Mouse (Mus musculus): Measurements from ENCODE around the gene Lrrc10.

DNA sequence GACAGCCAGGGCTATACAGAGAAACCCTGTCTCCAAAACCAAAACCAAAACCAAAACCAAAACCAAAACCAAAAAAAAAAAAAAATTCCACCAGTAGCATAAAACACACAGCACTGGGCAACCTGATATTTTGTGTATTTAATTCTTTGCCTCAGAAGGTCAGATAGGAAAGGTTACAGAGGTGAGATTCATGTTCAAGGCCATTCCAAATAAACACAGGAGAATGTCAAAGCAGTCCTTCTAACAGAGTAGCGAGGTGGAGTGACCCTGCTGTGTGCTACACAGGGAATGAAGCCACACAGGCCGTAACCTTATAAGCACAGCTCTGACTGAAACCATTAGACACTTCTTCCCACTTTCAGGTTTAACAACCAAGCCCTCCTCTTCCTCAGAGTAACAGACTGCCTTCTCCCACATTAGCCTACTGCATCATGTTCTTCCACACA, 36.8 kb downstream of the Lrrc10 start:
- TF ChIP-seq CTCF (IDR thresholded peaks at IDR 0.05; ENCODE audit: low read depth, low read length) (no peak), POLR2A (IDR thresholded peaks at IDR 0.05; ENCODE audit: borderline replicate concordance, low read depth, low read length) (no peak)

Measured in bone marrow macrophage, adult 2 months (primary cell).